Mouse (Mus musculus) embryonic stem cell, embryonic (primary cell): Measurements from ENCODE around the gene Cd47.

Experiments used
- CTCF ChIA-PET, 4 experiments: fragments of 300-600 bp in 2 of 4; fragments of 350-600 bp in 2 of 4; sonication (Branson Sonifier 250); formaldehyde crosslinking; loops; one replicate each; lab custom pipeline; 2022; ENCODE audit warnings: inconsistent platforms in 2 of 4; lab: Charles Lee
- POLR2A ChIA-PET, 4 experiments: fragments of 300-600 bp in 2 of 4; fragments of 350-600 bp in 2 of 4; sonication (Branson Sonifier 250); formaldehyde crosslinking; loops; one replicate each; lab custom pipeline; 2022; ENCODE audit warnings: antibody characterized with exemption in 4 of 4, inconsistent platforms in 1 of 4; lab: Charles Lee

The Cd47 gene

GRCm38 (mm10) chr16:49854931-49855835 is 54.9 kb downstream of the Cd47 start:
- POLR2A ChIA-PET = interaction anchor here in 3 of 4 experiments (0.6 to 3.0 kb wide), 10 partner anchors 10 to 416 kb away, joined by 3 to 16 read pairs (median 3); no protein-coding TSS in a partner anchor
- CTCF ChIA-PET = interaction anchor here in 1 of 4 experiments (1.0 kb wide), 1 partner anchor 61 kb away, joined by 3 read pairs; no protein-coding TSS in a partner anchor

GRCm38 (mm10) chr16:49855836-49856503 is 55.6 kb downstream of the Cd47 start:
- ChIA-PET POLR2A (interaction anchor here in 3 of 4 experiments (0.6 to 3.0 kb wide), 11 partner anchors 9 to 417 kb away, joined by 3 to 16 read pairs (median 3); no protein-coding TSS in a partner anchor), CTCF (interaction anchor here in 1 of 4 experiments (1.0 kb wide), 1 partner anchor 60 kb away, joined by 3 read pairs; no protein-coding TSS in a partner anchor)

- ChIA-PET CTCF (no interaction called here), POLR2A (interaction anchor here in 3 of 4 experiments (0.7 to 1.8 kb wide), 5 partner anchors 8 to 41 kb away, joined by 3 to 16 read pairs (median 3); no protein-coding TSS in a partner anchor)
Measured at GRCm38 (mm10) chr16:49856661-49857060, 56.3 kb downstream of the Cd47 start.

- ChIA-PET POLR2A (no interaction called here), CTCF (no interaction called here)
Measured at GRCm38 (mm10) chr16:49857504-49858160, 57.3 kb downstream of the Cd47 start.

- CTCF ChIA-PET = no interaction called here
- POLR2A ChIA-PET = interaction anchor here in 1 of 4 experiments (0.6 kb wide), 1 partner anchor 144 kb away, joined by 4 read pairs; no protein-coding TSS in a partner anchor
Measured at GRCm38 (mm10) chr16:49858161-49858906, 58.0 kb downstream of the Cd47 start.

- ChIA-PET CTCF (interaction anchor here in 1 of 4 experiments (0.8 kb wide), 1 partner anchor 877 kb away, joined by 4 read pairs; no protein-coding TSS in a partner anchor), POLR2A (interaction anchor here in 1 of 4 experiments (0.6 kb wide), 1 partner anchor 145 kb away, joined by 4 read pairs; no protein-coding TSS in a partner anchor)
Measured at GRCm38 (mm10) chr16:49858907-49859853, 58.8 kb downstream of the Cd47 start.

- CTCF ChIA-PET = no interaction called here
- POLR2A ChIA-PET = interaction anchor here in 1 of 4 experiments (1.5 kb wide), 1 partner anchor 22 kb away, joined by 4 read pairs; no protein-coding TSS in a partner anchor
Measured at GRCm38 (mm10) chr16:49861986-49862385, 61.7 kb downstream of the Cd47 start.

GRCm38 (mm10) chr16:49866617-49867016 is 66.3 kb downstream of the Cd47 start:
- ChIA-PET POLR2A (interaction anchor here in 1 of 4 experiments (0.7 kb wide), 1 partner anchor 122 kb away, joined by 10 read pairs; no protein-coding TSS in a partner anchor), CTCF (interaction anchor here in 1 of 4 experiments (0.9 kb wide), 1 partner anchor 8 kb away, joined by 3 read pairs; no protein-coding TSS in a partner anchor)

GRCm38 (mm10) chr16:49868278-49868677 is 67.9 kb downstream of the Cd47 start:
- CTCF ChIA-PET = no interaction called here
- POLR2A ChIA-PET = interaction anchor here in 1 of 4 experiments (0.5 kb wide), 1 partner anchor 74 kb away, joined by 3 read pairs; no protein-coding TSS in a partner anchor

GRCm38 (mm10) chr16:49873918-49874317 is 73.6 kb downstream of the Cd47 start:
- CTCF ChIA-PET = no interaction called here
- POLR2A ChIA-PET = no interaction called here

GRCm38 (mm10) chr16:49874546-49874945 is 74.2 kb downstream of the Cd47 start:
- CTCF ChIA-PET = interaction anchor here in 1 of 4 experiments (0.9 kb wide), 1 partner anchor 8 kb away, joined by 3 read pairs; no protein-coding TSS in a partner anchor
- POLR2A ChIA-PET = interaction anchor here in 1 of 4 experiments (1.6 kb wide), 1 partner anchor 19 kb away, joined by 3 read pairs; no protein-coding TSS in a partner anchor

GRCm38 (mm10) chr16:49876291-49877030 is 76.1 kb downstream of the Cd47 start:
- CTCF ChIA-PET = no interaction called here
- POLR2A ChIA-PET = interaction anchor here in 1 of 4 experiments (1.1 kb wide), 1 partner anchor 168 kb away, joined by 4 read pairs; no protein-coding TSS in a partner anchor

- ChIA-PET POLR2A (interaction anchor here in 1 of 4 experiments (1.1 kb wide), 1 partner anchor 168 kb away, joined by 4 read pairs; no protein-coding TSS in a partner anchor), CTCF (no interaction called here)
Measured at GRCm38 (mm10) chr16:49877243-49877642, 76.9 kb downstream of the Cd47 start.

GRCm38 (mm10) chr16:49878051-49878450 is 77.7 kb downstream of the Cd47 start:
- ChIA-PET POLR2A (no interaction called here), CTCF (no interaction called here)

- ChIA-PET POLR2A (no interaction called here), CTCF (interaction anchor here in 1 of 4 experiments (0.8 kb wide), 1 partner anchor 29 kb away, joined by 4 read pairs; no protein-coding TSS in a partner anchor)
Measured at GRCm38 (mm10) chr16:49886403-49887066, 86.2 kb downstream of the Cd47 start.
